Mouse (Mus musculus) left cerebral cortex, postnatal 4 days (tissue): Measurements from ENCODE around the gene Trarg1. TPM values are rescaled to one million over a fixed set of nuclear protein-coding genes. Genes with fewer than 3 reads are reported as not detected.
"Not testable (repeated sequence)": the region's sequence is repeated elsewhere in the genome, so short reads cannot be mapped to it uniquely, and the experiment has no call there.

Experiments
- DNase-seq: peaks from one replicate; pipeline ENCODE4 v3.0.0-alpha.2; 2022
- intact Hi-C: fragments of 180-260 bp; cut with DNase I; formaldehyde crosslinking; loops from one replicate; pipeline ENCODE4 v1.15.1; 2025
- total RNA-seq, 2 experiments: library from RNA; stranded (reverse); gene quantifications; 2 replicates each; pipeline ENCODE4 v1.2.3; 2021

Gene Trarg1
- under 1 TPM; 0.30 to 0.68 TPM for total RNA-seq

GRCm38 (mm10) chr11:76679508-76679907, at the start of gene Trarg1:
Trarg1 (plus strand) TSS chr11:76679808.
- intact Hi-C loops = loop anchor here (5.0 kb wide), 2 partner anchors 58 to 83 kb away; partner anchors contain the start of gene Gosr1
- not testable (repeated sequence) for DNase-seq

- intact Hi-C loops = no loop called here
- DNase-seq = no peak
These were observed 49.6 kb upstream of the Trarg1 start for GRCm38 (mm10) chr11:76630023-76630422.

GRCm38 (mm10) chr11:76630487-76630886, 49.1 kb upstream of the Trarg1 start:
- intact Hi-C loops = no loop called here
- DNase-seq = no peak

GRCm38 (mm10) chr11:76639269-76639985, 40.2 kb upstream of the Trarg1 start:
- intact Hi-C loops = no loop called here
- DNase-seq = peak; percentile 58

GRCm38 (mm10) chr11:76640231-76640630, 39.4 kb upstream of the Trarg1 start:
- DNase-seq = no peak
- intact Hi-C loops = no loop called here

- DNase-seq = peak; percentile 35
- intact Hi-C loops = no loop called here
These were observed 35.4 kb upstream of the Trarg1 start for GRCm38 (mm10) chr11:76644257-76644656.

- intact Hi-C loops = loop anchor here (5.0 kb wide), 2 partner anchors 123 to 138 kb away; no protein-coding TSS in a partner anchor
- DNase-seq = no peak
These were observed 34.6 kb upstream of the Trarg1 start for GRCm38 (mm10) chr11:76645036-76645435.

GRCm38 (mm10) chr11:76645955-76646354, 33.7 kb upstream of the Trarg1 start:
- intact Hi-C loops = loop anchor here (5.0 kb wide), 2 partner anchors 124 to 139 kb away; no protein-coding TSS in a partner anchor
- DNase-seq = peak; percentile 97

GRCm38 (mm10) chr11:76647062-76647461, 32.5 kb upstream of the Trarg1 start:
- intact Hi-C loops = loop anchor here (5.0 kb wide), 2 partner anchors 125 to 140 kb away; no protein-coding TSS in a partner anchor
- DNase-seq = peak; percentile 87

- intact Hi-C loops = loop anchor here (5.0 kb wide), 2 partner anchors 125 to 140 kb away; no protein-coding TSS in a partner anchor
- peak; percentile 80 for DNase-seq
These were observed 32.1 kb upstream of the Trarg1 start for GRCm38 (mm10) chr11:76647500-76647899.

GRCm38 (mm10) chr11:76650862-76651560, 28.6 kb upstream of the Trarg1 start:
- intact Hi-C loops = no loop called here
- DNase-seq = no peak

GRCm38 (mm10) chr11:76652838-76653334, 26.7 kb upstream of the Trarg1 start:
- DNase-seq = no peak
- intact Hi-C loops = no loop called here

GRCm38 (mm10) chr11:76655106-76655505, 24.5 kb upstream of the Trarg1 start:
- intact Hi-C loops = no loop called here
- DNase-seq = peak; percentile 45

GRCm38 (mm10) chr11:76657450-76657970, 22.1 kb upstream of the Trarg1 start:
- intact Hi-C loops = no loop called here

GRCm38 (mm10) chr11:76659138-76659930, 20.3 kb upstream of the Trarg1 start:
- DNase-seq = no peak
- intact Hi-C loops = no loop called here

More at GRCm38 (mm10) chr11:76657450-76657970, 22.1 kb upstream of the Trarg1 start:
- no peak for DNase-seq

GRCm38 (mm10) chr11:76661790-76662468, 17.7 kb upstream of the Trarg1 start:
- intact Hi-C loops = no loop called here

GRCm38 (mm10) chr11:76666002-76666649, 13.5 kb upstream of the Trarg1 start:
- intact Hi-C loops = no loop called here
- DNase-seq = no peak

More at GRCm38 (mm10) chr11:76661790-76662468, 17.7 kb upstream of the Trarg1 start:
- no peak for DNase-seq

GRCm38 (mm10) chr11:76667807-76668206, 11.8 kb upstream of the Trarg1 start:
- DNase-seq = no peak
- intact Hi-C loops = no loop called here

- intact Hi-C loops = no loop called here
- DNase-seq = peak; percentile 57
These were observed 7.6 kb upstream of the Trarg1 start, which contains the start of gene Bhlha9 for GRCm38 (mm10) chr11:76671871-76672475. Bhlha9 (plus strand) TSS chr11:76672470.
